Mouse (Mus musculus) ES-Bruce4 (cell line): Measurements from ENCODE around the gene Nipal3. TPM values are rescaled to one million over a fixed set of nuclear protein-coding genes. Genes with fewer than 3 reads are reported as not detected.
A peak's percentile ranks its signal among the peaks of the same experiment; 100 is the strongest.

Experiments
- H3K27ac ChIP-seq: 2 replicates; pipeline ENCODE4 v1.5.1; 2012; ENCODE audit warnings: low read length, inconsistent platforms; ENCODE audit not compliant: insufficient read depth
- H3K27me3 ChIP-seq: 2 replicates; pipeline ENCODE4 v1.6.1; 2012; ENCODE audit warnings: mild to moderate bottlenecking, low read length, inconsistent platforms; ENCODE audit not compliant: control insufficient read depth, poor library complexity, insufficient read depth, severe bottlenecking
- H3K36me3 ChIP-seq: 2 replicates; pipeline ENCODE4 v1.6.1; 2012; ENCODE audit warnings: inconsistent platforms, mild to moderate bottlenecking, low read length, moderate library complexity; ENCODE audit not compliant: control insufficient read depth, poor library complexity, insufficient read depth, severe bottlenecking
- H3K4me1 ChIP-seq: one replicate; pipeline ENCODE4 v1.8.1; 2011; ENCODE audit warnings: low read length; ENCODE audit not compliant: control insufficient read depth, insufficient read depth
- H3K4me3 ChIP-seq: 2 replicates; pipeline ENCODE4 v1.5.1; 2011; ENCODE audit warnings: low read depth, mild to moderate bottlenecking, low read length
- H3K9ac ChIP-seq: 2 replicates; pipeline ENCODE4 v1.6.1; 2012; ENCODE audit warnings: low read depth, mild to moderate bottlenecking, inconsistent platforms; ENCODE audit not compliant: poor library complexity, severe bottlenecking
- H3K9me3 ChIP-seq: replicated peaks from 2 replicates; pipeline ENCODE4 v1.6.1; 2012; ENCODE audit warnings: mild to moderate bottlenecking, low read length, inconsistent platforms; ENCODE audit not compliant: control insufficient read depth, poor library complexity, insufficient read depth, severe bottlenecking
- CTCF ChIP-seq: IDR thresholded peaks from one replicate; pipeline ENCODE4 v1.8.1; 2011; ENCODE audit warnings: low read depth, low read length
- EP300 ChIP-seq: IDR thresholded peaks from 2 replicates; pipeline ENCODE4 v1.6.1; 2011; ENCODE audit warnings: low read depth, low read length; ENCODE audit not compliant: insufficient read depth
- POLR2A ChIP-seq: IDR thresholded peaks from one replicate; pipeline ENCODE4 v1.8.1; 2011; ENCODE audit warnings: low read length; ENCODE audit not compliant: insufficient read depth
- polyA plus RNA-seq: library from polyadenylated mRNA; stranded (reverse); fragments of >200 nt; gene quantifications from 2 replicates; pipeline ENCODE4 v1.2.4, GENCODE M21; 2011; ENCODE audit warnings: low read depth; ENCODE audit not compliant: missing spikeins, insufficient read depth, insufficient read length

Gene Nipal3
- polyA plus RNA-seq, 1 experiment: 17.5 TPM

DNA sequence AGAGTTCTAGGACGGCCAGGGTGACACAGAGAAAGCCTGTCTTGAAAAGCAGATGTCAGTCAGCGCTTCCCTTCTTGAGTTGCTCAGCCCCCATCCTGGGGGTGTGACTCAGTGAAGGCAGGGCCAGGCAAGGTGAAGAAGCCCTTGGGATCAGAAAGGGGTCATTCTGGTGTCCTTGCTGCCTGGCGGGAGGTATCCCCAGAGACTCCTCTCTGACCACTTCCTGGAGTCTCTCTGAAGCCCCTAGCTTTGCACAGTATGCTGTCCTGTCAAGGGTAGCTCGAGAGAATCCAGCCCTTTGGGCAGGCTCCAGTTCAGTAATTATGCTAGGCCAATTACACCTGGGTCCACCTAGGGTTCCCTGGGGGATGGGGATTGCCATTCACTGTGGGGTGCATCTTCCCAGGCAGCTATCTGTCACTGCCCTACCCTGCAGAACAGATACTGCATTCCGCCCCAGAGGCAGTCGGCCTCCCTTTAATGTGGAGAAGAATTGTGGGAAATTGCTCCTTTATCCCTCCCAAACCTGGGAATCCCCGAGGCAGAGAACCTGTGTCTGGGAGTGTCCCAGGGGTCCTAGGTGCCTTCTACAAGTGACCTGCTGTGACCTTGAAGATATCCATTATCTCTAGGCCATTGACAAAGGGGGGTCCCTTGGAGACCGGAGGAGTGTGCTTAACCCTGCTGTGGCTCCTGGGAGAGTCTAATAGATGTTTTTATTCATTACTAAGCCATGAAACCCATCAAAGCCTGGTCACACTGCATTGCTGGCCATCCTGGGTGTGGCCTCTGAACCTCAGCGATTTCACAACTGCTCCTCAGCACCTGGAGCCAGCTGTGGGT lies 37.2 kb upstream of the Nipal3 start:
- TF ChIP-seq EP300 (peak; percentile 54; the same call in 1 of the 2 replicates), POLR2A (no peak), CTCF (no peak)
- H3K27ac ChIP-seq: no peak overlapping the region
- H3K4me3 ChIP-seq: no peak overlapping the region
- H3K9ac ChIP-seq: no peak overlapping the region
- peaks cover 6% of the 10 kb centered on the region for H3K9me3 ChIP-seq
- H3K36me3 ChIP-seq: no peaks in the 10 kb centered on the region
- H3K4me1 ChIP-seq: peaks cover 7% of the 10 kb centered on the region
- no peaks in the 10 kb centered on the region for H3K27me3 ChIP-seq

DNA sequence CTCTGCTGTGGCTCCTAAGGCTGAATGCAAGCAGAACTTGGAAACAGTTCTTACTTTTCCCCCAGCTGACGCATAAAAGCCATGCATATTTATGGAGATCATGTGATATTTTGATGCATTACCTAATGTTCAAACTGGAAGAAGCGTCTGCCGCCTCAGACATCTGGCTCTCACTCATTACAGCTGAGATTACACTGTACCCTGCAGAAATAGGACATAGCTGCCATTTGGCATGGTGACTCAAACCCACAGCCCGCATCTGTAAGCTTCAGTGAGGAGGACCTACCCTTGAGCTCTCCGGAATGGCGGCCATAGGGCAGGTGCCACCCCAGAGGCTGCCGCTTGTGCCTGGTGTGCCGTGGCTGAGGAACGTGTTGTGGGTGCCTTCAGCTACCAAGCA lies 36.4 kb upstream of the Nipal3 start:
- TF ChIP-seq EP300 (no peak), POLR2A (no peak)
- no peak overlapping the region for H3K9ac ChIP-seq
- H3K27ac ChIP-seq: no peak overlapping the region
- no peaks in the 10 kb centered on the region for H3K27me3 ChIP-seq
- no peak overlapping the region for H3K4me3 ChIP-seq
- H3K36me3 ChIP-seq: no peaks in the 10 kb centered on the region
- H3K4me1 ChIP-seq: peaks cover 5% of the 10 kb centered on the region
- H3K9me3 ChIP-seq: peaks cover 6% of the 10 kb centered on the region

DNA sequence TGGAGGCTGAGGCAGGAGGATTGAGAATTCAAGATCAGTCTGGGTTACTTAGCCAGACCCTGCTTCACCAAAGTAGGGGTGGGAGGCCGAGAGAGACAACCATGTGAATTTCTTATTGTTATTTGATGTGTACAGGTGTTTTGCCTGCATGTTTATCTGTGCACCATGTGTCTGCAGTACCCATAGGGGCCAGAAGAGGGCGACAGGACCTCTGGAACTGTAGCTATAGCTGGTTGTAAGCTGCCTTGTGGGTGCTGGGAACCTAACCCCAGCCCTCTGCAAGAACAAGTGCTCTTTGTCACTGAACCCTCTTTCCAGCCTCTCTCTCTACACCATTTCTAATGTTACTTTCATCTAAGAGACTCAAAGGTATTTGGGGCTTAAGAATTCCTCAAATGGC lies 35.4 kb upstream of the Nipal3 start:
- peaks cover 6% of the 10 kb centered on the region for H3K9me3 ChIP-seq
- H3K27ac ChIP-seq: no peak overlapping the region
- H3K4me1 ChIP-seq: peaks cover 5% of the 10 kb centered on the region
- no peaks in the 10 kb centered on the region for H3K36me3 ChIP-seq
- H3K4me3 ChIP-seq: no peak overlapping the region
- no peak overlapping the region for H3K9ac ChIP-seq
- TF ChIP-seq CTCF (peak; percentile 40), POLR2A (no peak)
- H3K27me3 ChIP-seq: no peaks in the 10 kb centered on the region

DNA sequence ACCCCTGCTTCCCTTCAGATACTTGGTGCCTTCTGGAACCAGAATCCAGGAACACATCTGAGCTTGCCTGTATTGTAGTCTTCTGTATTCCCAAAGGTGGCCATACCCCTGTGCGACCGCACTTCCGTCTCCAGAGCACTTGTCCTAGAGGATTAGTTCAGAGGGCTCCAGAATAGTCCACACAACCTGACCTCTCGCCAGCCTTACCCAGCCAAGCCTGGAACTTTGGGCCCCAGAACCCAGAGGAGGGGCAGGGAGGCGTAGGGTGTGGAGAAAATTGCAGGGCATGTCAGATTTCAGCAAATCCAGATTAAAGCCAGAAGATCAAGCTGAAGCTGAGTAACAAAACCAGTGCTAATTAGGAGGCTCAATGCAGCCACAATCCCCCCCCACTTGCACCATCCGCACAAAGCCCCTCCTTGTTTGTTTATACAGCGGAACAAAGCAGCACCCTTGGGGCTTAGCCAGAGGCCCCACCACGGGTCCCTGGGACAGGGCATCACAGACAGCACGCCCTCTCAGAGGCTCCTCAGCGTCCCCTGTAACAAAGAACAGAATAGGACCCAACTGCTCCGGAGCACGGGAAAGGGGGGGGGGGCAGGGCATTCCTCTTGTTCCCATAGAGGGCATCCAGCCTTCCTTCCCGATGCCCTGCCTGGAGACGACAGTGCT lies 31.3 kb upstream of the Nipal3 start:
- Histone ChIP-seq H3K36me3 (no peaks in the 10 kb centered on the region), H3K27me3 (no peaks in the 10 kb centered on the region), H3K4me3 (no peak overlapping the region), H3K9ac (no peak overlapping the region), H3K4me1 (no peaks in the 10 kb centered on the region), H3K9me3 (peaks cover 6% of the 10 kb centered on the region), H3K27ac (no peak overlapping the region)
- TF ChIP-seq POLR2A (no peak), EP300 (no peak), CTCF (no peak)

DNA sequence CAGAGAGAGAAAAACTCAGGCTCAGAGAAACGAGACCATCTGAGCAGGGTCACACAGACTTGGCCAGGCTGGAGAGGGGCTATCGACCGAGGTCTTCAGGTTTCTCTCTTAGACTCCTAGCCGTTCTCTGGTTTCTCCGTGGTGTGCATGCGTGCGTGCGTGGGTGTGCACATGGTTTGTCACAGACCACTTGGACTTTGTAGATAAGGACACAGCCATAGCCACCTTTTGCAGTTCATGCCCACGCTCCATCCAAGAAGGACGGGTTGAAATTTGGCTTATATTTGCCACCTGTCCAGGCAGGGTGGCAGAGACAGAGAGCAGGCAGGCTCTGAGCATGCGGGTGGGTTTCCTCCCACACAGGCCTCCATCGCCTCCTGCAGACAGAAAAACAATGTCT lies 30.2 kb upstream of the Nipal3 start:
- no peak overlapping the region for H3K9ac ChIP-seq
- 0 out of 2 replicates have a peak, but pooled peaks cover under 1% of the 10 kb centered on the region for H3K9me3 ChIP-seq
- H3K27me3 ChIP-seq: no peaks in the 10 kb centered on the region
- no peaks in the 10 kb centered on the region for H3K4me1 ChIP-seq
- H3K27ac ChIP-seq: no peak overlapping the region
- no peaks in the 10 kb centered on the region for H3K36me3 ChIP-seq
- H3K4me3 ChIP-seq: no peak overlapping the region
- TF ChIP-seq EP300: no peak
- no peak for TF ChIP-seq POLR2A
- no peak for TF ChIP-seq CTCF

- H3K27ac ChIP-seq: no peak overlapping the region
- TF ChIP-seq EP300 (no peak), CTCF (no peak), POLR2A (no peak)
- no peaks in the 10 kb centered on the region for H3K4me1 ChIP-seq
- no peak overlapping the region for H3K9ac ChIP-seq
- no peaks in the 10 kb centered on the region for H3K36me3 ChIP-seq
- no peak overlapping the region for H3K4me3 ChIP-seq
- H3K27me3 ChIP-seq: no peaks in the 10 kb centered on the region
- H3K9me3 ChIP-seq: no peaks in the 10 kb centered on the region
Measured at GRCm38 (mm10) chr4:135523939-135524338, 29.1 kb upstream of the Nipal3 start.
